In the genomic region with DNA sequence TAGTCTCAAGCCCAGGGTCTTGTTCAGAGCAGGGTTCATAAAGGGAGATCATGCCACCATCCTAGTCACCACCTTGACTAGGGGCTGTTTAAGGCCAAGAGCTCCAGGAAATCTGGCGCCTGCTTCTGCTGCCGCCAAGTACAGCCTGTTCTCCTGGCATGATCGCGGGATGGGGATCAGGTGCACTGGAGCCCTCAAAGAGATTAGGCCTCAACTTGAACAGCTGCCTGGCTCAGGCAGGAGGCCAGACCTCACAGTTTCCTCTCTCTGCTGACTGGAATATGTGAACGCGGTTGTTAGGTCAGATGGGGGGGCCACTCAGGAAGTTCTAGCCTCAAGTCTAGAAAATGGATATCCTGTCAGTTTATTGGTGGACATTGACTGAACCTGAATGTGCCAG, we compare ENCODE assay signal across 10 mouse cellular contexts. TPM values are rescaled to one million over a fixed set of nuclear protein-coding genes. Genes with fewer than 3 reads are reported as not detected.
A peak's percentile ranks its signal among the peaks of the same experiment; 100 is the strongest.
DNase-seq lines count a peak whose midpoint lies in the region; ATAC-seq lines count a peak whose summit lies in the region.
"Had no signal": no experiment of that assay in that cellular context is flagged by ENCODE, and none has a peak within 500 bp of the region (broad histone marks: within the 10 kb centered on the region; RNA-seq: fewer than 3 reads in every experiment).

No protein-coding gene starts in this region.

- DNase-seq in hindbrain, embryonic 14.5 days (ENCODE audit: low spot score) = peak; percentile 52
- DNase-seq in hindbrain, embryonic 11.5 days (ENCODE audit: low spot score) = no peak
- DNase-seq in cerebellum, postnatal 10 days = peak; percentile 95 to 97
- peak; percentile 83 to 91 for DNase-seq in heart, postnatal 14 days
- no peak for DNase-seq in yolk sac, embryonic 10.5 days (ENCODE audit: low spot score)

- no peaks in the 10 kb centered on the region for H3K27me3 ChIP-seq in hindbrain, embryonic 14.5 days (ENCODE audit: control insufficient read depth, insufficient read depth, low read length)
- H3K27me3 ChIP-seq in hindbrain, embryonic 11.5 days (ENCODE audit: control insufficient read depth, insufficient read depth, low read length) = no peaks in the 10 kb centered on the region
- H3K27me3 ChIP-seq: embryonic facial prominence, embryonic 15.5 days; lung, embryonic 15.5 days had no signal

- H3K9me3 ChIP-seq in hindbrain, embryonic 14.5 days (ENCODE audit: control insufficient read depth, low read length) = no peaks in the 10 kb centered on the region
- H3K9me3 ChIP-seq in hindbrain, embryonic 11.5 days (ENCODE audit: control insufficient read depth, low read length) = no peaks in the 10 kb centered on the region
- H3K9me3 ChIP-seq: embryonic facial prominence, embryonic 15.5 days; lung, embryonic 15.5 days had no signal

- H3K4me1 ChIP-seq in hindbrain, embryonic 14.5 days (replicated peaks; ENCODE audit: control insufficient read depth, insufficient read depth, low read length) = no peaks in the 10 kb centered on the region
- no peaks in the 10 kb centered on the region for H3K4me1 ChIP-seq in hindbrain, embryonic 11.5 days (replicated peaks; ENCODE audit: control insufficient read depth, insufficient read depth, low read length)

- H3K27ac ChIP-seq in hindbrain, embryonic 14.5 days = no peak overlapping the region
- no peak overlapping the region for H3K27ac ChIP-seq in hindbrain, embryonic 11.5 days (ENCODE audit: low read depth, low read length)
- H3K27ac ChIP-seq: embryonic facial prominence, embryonic 15.5 days had no signal

- peaks cover 8% of the 10 kb centered on the region for H3K36me3 ChIP-seq in hindbrain, embryonic 14.5 days (replicated peaks; ENCODE audit: control insufficient read depth, insufficient read depth)
- H3K36me3 ChIP-seq in hindbrain, embryonic 11.5 days (ENCODE audit: control insufficient read depth, insufficient read depth, low read length) = no peaks in the 10 kb centered on the region
- H3K36me3 ChIP-seq: lung, embryonic 15.5 days had no signal

- intact Hi-C loops in heart, postnatal 14 days (cut with DNase I) = no loop called here

- no peak for ATAC-seq in hindbrain, embryonic 14.5 days (ENCODE audit: low FRiP score)
- ATAC-seq in hindbrain, embryonic 11.5 days (ENCODE audit: low FRiP score) = no peak
- ATAC-seq in CD4-positive, CD25-positive, alpha-beta regulatory T cell, adult 4 months = peak; percentile 71
- ATAC-seq in megakaryocyte-erythroid progenitor cell, adult 5-6 weeks (replicated peaks; ENCODE audit: low FRiP score, low TSS enrichment, poor library complexity, severe bottlenecking) = peak; percentile 60
- ATAC-seq in frontal cortex, adult (ENCODE audit: low TSS enrichment) = no peak

- H3K4me2 ChIP-seq in hindbrain, embryonic 14.5 days (replicated peaks) = no peak overlapping the region
- H3K4me2 ChIP-seq in hindbrain, embryonic 11.5 days (replicated peaks; ENCODE audit: low read depth, low read length) = no peak overlapping the region
- H3K4me2 ChIP-seq: embryonic facial prominence, embryonic 15.5 days; lung, embryonic 15.5 days had no signal

- no peak overlapping the region for H3K4me3 ChIP-seq in hindbrain, embryonic 14.5 days (replicated peaks; ENCODE audit: low read length)
- H3K4me3 ChIP-seq in hindbrain, embryonic 11.5 days (ENCODE audit: low read depth, low read length) = no peak overlapping the region
- H3K4me3 ChIP-seq: embryonic facial prominence, embryonic 15.5 days; lung, embryonic 15.5 days had no signal

- 65% methylated on average over 6 of the region's 6 CpGs for WGBS in hindbrain, embryonic 14.5 days
- 81% methylated on average over 6 of the region's 6 CpGs for WGBS in hindbrain, embryonic 11.5 days

- no peak overlapping the region for H3K9ac ChIP-seq in hindbrain, embryonic 14.5 days
- H3K9ac ChIP-seq in hindbrain, embryonic 11.5 days (ENCODE audit: low read depth, low read length) = no peak overlapping the region
- H3K9ac ChIP-seq: embryonic facial prominence, embryonic 15.5 days; lung, embryonic 15.5 days had no signal

RNA-seq across cellular contexts. Expression of a gene that starts 14.6 kb away (rescaled TPM):
- polyA plus RNA-seq in hindbrain, embryonic 14.5 days (2014; fragmentation: Nextera tagmentation; extraction: Ambion mirVana) = 16.7 and 19.1 TPM in 2 replicates
- 9.7 and 10.8 TPM in 2 replicates for polyA plus RNA-seq in hindbrain, embryonic 11.5 days (2014; fragmentation: Nextera tagmentation; extraction: Ambion mirVana)
- 10 to 100 TPM; 27.8 to 29.1 TPM for polyA plus RNA-seq in CD4-positive, CD25-positive, alpha-beta regulatory T cell, adult 4 months (2017; shearing (Covaris generic))
- 10 to 100 TPM; 19.7 to 21.2 TPM for total RNA-seq in heart, postnatal 14 days (2021)
- 5.8 and 18.8 TPM in 2 replicates for total RNA-seq in megakaryocyte-erythroid progenitor cell, adult 5-6 weeks (2014; fragmentation: Nextera tagmentation)
- total RNA-seq in megakaryocyte-erythroid progenitor cell, adult 5-6 weeks (2017) = 4.9 and 9.0 TPM in 2 replicates

RNA-seq across cellular contexts. Expression of a gene that starts 16.8 kb away (rescaled TPM):
- polyA plus RNA-seq in hindbrain, embryonic 14.5 days (2014; fragmentation: Nextera tagmentation; extraction: Ambion mirVana) = 5.4 and 5.6 TPM in 2 replicates
- 1.6 and 1.9 TPM in 2 replicates for polyA plus RNA-seq in hindbrain, embryonic 11.5 days (2014; fragmentation: Nextera tagmentation; extraction: Ambion mirVana)
- polyA plus RNA-seq in CD4-positive, CD25-positive, alpha-beta regulatory T cell, adult 4 months (2017; shearing (Covaris generic)) = 1 to 10 TPM; 1.8 to 3.0 TPM
- 1 to 10 TPM; 7.0 to 7.4 TPM for total RNA-seq in heart, postnatal 14 days (2021)
- not detected in 2 replicates for total RNA-seq in megakaryocyte-erythroid progenitor cell, adult 5-6 weeks (2014; fragmentation: Nextera tagmentation)
- total RNA-seq in megakaryocyte-erythroid progenitor cell, adult 5-6 weeks (2017) = 0.47 TPM in 1 of 2 replicates, not detected in the other

RNA-seq across cellular contexts. Expression of a gene that starts 27.7 kb away (rescaled TPM):
- polyA plus RNA-seq in hindbrain, embryonic 14.5 days (2014; fragmentation: Nextera tagmentation; extraction: Ambion mirVana) = 6.0 and 6.7 TPM in 2 replicates
- 2.8 and 6.5 TPM in 2 replicates for polyA plus RNA-seq in hindbrain, embryonic 11.5 days (2014; fragmentation: Nextera tagmentation; extraction: Ambion mirVana)
- polyA plus RNA-seq in CD4-positive, CD25-positive, alpha-beta regulatory T cell, adult 4 months (2017; shearing (Covaris generic)) = 100 to 1,000 TPM; 102 to 161 TPM
- total RNA-seq in heart, postnatal 14 days (2021) = 100 to 1,000 TPM; 232 TPM
- total RNA-seq in megakaryocyte-erythroid progenitor cell, adult 5-6 weeks (2014; fragmentation: Nextera tagmentation) = 2.9 and 9.3 TPM in 2 replicates
- total RNA-seq in megakaryocyte-erythroid progenitor cell, adult 5-6 weeks (2017) = 1.2 and 1.6 TPM in 2 replicates

RNA-seq across cellular contexts. Expression of a gene that starts 33.9 kb away (rescaled TPM):
- polyA plus RNA-seq in hindbrain, embryonic 14.5 days (2014; fragmentation: Nextera tagmentation; extraction: Ambion mirVana) = 1.9 and 2.3 TPM in 2 replicates
- 2.6 and 3.4 TPM in 2 replicates for polyA plus RNA-seq in hindbrain, embryonic 11.5 days (2014; fragmentation: Nextera tagmentation; extraction: Ambion mirVana)
- polyA plus RNA-seq in CD4-positive, CD25-positive, alpha-beta regulatory T cell, adult 4 months (2017; shearing (Covaris generic)) = 10 to 100 TPM; 52.7 to 58.5 TPM
- 10 to 100 TPM; 29.5 to 31.4 TPM for total RNA-seq in heart, postnatal 14 days (2021)
- total RNA-seq in megakaryocyte-erythroid progenitor cell, adult 5-6 weeks (2014; fragmentation: Nextera tagmentation) = 26.8 and 34.0 TPM in 2 replicates
- 26.9 and 31.6 TPM in 2 replicates for total RNA-seq in megakaryocyte-erythroid progenitor cell, adult 5-6 weeks (2017)

Comparison
In these comparisons a context has a peak if more than half of its experiments do, and no peak if none do; other contexts are left out.
1. DNase-seq: peak in hindbrain, embryonic 14.5 days (single experiment), cerebellum, postnatal 10 days (2 of 2) and heart, postnatal 14 days (2 of 2); none in hindbrain, embryonic 11.5 days (single experiment) and yolk sac, embryonic 10.5 days (single experiment).
2. ATAC-seq: peak in CD4-positive, CD25-positive, alpha-beta regulatory T cell, adult 4 months (single experiment) and megakaryocyte-erythroid progenitor cell, adult 5-6 weeks (single experiment); none in hindbrain, embryonic 14.5 days (single experiment), hindbrain, embryonic 11.5 days (single experiment) and frontal cortex, adult (single experiment).
3. RNA of a gene that starts 27.7 kb away (polyA plus RNA-seq): 102 to 161 TPM in CD4-positive, CD25-positive, alpha-beta regulatory T cell, adult 4 months; 2.8 to 6.5 TPM in hindbrain, embryonic 11.5 days and 6.0 to 6.7 TPM in hindbrain, embryonic 14.5 days; every median in the first group is over 10 times any median in the second.